Mouse (Mus musculus): ENCODE measurements around the gene Irf5. TPM values are rescaled to one million over a fixed set of nuclear protein-coding genes. Genes with fewer than 3 reads are reported as not detected.

The Irf5 gene
- total RNA-seq, 2 experiments from 2014 or later, result 3.8 to 4.8 TPM

Other genes starting within 250 kb of the Irf5 start
- gene Fam71f2, start 247.0 kb upstream of the Irf5 start, total RNA-seq (2021), result under 1 TPM in 1 of 2 experiments, not detected in 1; 0.70 TPM
- gene Fam71f1, start 207.5 kb upstream of the Irf5 start, total RNA-seq (2021), result not detected
- gene Calu, start 178.6 kb upstream of the Irf5 start, total RNA-seq (2021), result 100 to 1,000 TPM; 194 TPM
- gene Opn1sw, start 138.2 kb upstream of the Irf5 start, total RNA-seq (2021), result not detected
- 1 to 10 TPM; 3.5 to 6.7 TPM for gene Ccdc136, start 130.3 kb upstream of the Irf5 start, total RNA-seq (2021)
- 10 to 100 TPM; 17.6 to 41.6 TPM for gene Flnc, start 93.4 kb upstream of the Irf5 start, total RNA-seq (2021)
- gene Atp6v1f, start 58.9 kb upstream of the Irf5 start, total RNA-seq (2021), result 100 to 1,000 TPM; 183 to 191 TPM
- gene Atp6v1fnb, start 55.2 kb upstream of the Irf5 start, total RNA-seq (2021), result under 1 TPM in 1 of 2 experiments, not detected in 1; 0.45 TPM
- 1 to 10 TPM; 7.0 to 7.1 TPM for gene Kcp, start 18.7 kb upstream of the Irf5 start, total RNA-seq (2021)
- 10 to 100 TPM; 48.8 to 61.1 TPM for gene Tnpo3, start 83.3 kb downstream of the Irf5 start, total RNA-seq (2021)
- gene Tspan33, start 167.6 kb downstream of the Irf5 start, total RNA-seq (2021), result 1 to 10 TPM; 7.3 to 8.0 TPM
- gene Smo, start 208.9 kb downstream of the Irf5 start, total RNA-seq (2021), result 10 to 100 TPM; 47.3 to 51.7 TPM
- 10 to 100 TPM; 72.1 to 79.0 TPM for gene Ahcyl2, start 241.4 kb downstream of the Irf5 start, total RNA-seq (2021)